Mouse (Mus musculus): ENCODE results near the gene Rundc3a. TPM values are rescaled to one million over a fixed set of nuclear protein-coding genes. Genes with fewer than 3 reads are reported as not detected.
"Not testable (repeated sequence)": the region's sequence is repeated elsewhere in the genome, so short reads cannot be mapped to it uniquely, and the experiment has no call there.

Rundc3a gene
- polyA plus RNA-seq, 1 experiment, result 2.8 TPM

GRCm38 (mm10) chr11:102353021-102353431 lies 40.2 kb upstream of the Rundc3a start:
- Histone ChIP-seq H3K4me3 (replicated peaks; ENCODE audit: extremely low read depth, low read depth, low read length) (no peak overlapping the region), H3K4me1 (ENCODE audit: control insufficient read depth, insufficient read depth, low read length) (no peaks in the 10 kb centered on the region)
- TF ChIP-seq CTCF (IDR thresholded peaks at IDR 0.05; ENCODE audit: insufficient read depth, low read length) (no peak), POLR2A (IDR thresholded peaks at IDR 0.05; ENCODE audit: borderline replicate concordance, extremely low read depth, low read depth, low read length) (no peak)
- WGBS, result 29% methylated on average over 8 of the region's 8 CpGs
- no peak for DNase-seq

- no peak for TF ChIP-seq CTCF (IDR thresholded peaks at IDR 0.05; ENCODE audit: insufficient read depth, low read length)
- no peak for TF ChIP-seq POLR2A (IDR thresholded peaks at IDR 0.05; ENCODE audit: borderline replicate concordance, extremely low read depth, low read depth, low read length)
- Histone ChIP-seq H3K4me1 (ENCODE audit: control insufficient read depth, insufficient read depth, low read length) (no peaks in the 10 kb centered on the region), H3K4me3 (replicated peaks; ENCODE audit: extremely low read depth, low read depth, low read length) (no peak overlapping the region)
- no peak for DNase-seq
- 65% methylated on average over 3 of the region's 3 CpGs for WGBS
Measured at GRCm38 (mm10) chr11:102355501-102355900, 37.7 kb upstream of the Rundc3a start.

GRCm38 (mm10) chr11:102356190-102356589 lies 37.0 kb upstream of the Rundc3a start:
- TF ChIP-seq CTCF (IDR thresholded peaks at IDR 0.05; ENCODE audit: insufficient read depth, low read length) (no peak), POLR2A (IDR thresholded peaks at IDR 0.05; ENCODE audit: borderline replicate concordance, extremely low read depth, low read depth, low read length) (no peak)
- Histone ChIP-seq H3K4me1 (ENCODE audit: control insufficient read depth, insufficient read depth, low read length) (no peaks in the 10 kb centered on the region), H3K4me3 (replicated peaks; ENCODE audit: extremely low read depth, low read depth, low read length) (no peak overlapping the region)
- DNase-seq, result no peak
- WGBS, result 73% methylated on average over 12 of the region's 12 CpGs

GRCm38 (mm10) chr11:102356636-102357350 lies 36.4 kb upstream of the Rundc3a start:
- 58% methylated on average over 31 of the region's 31 CpGs for WGBS
- TF ChIP-seq POLR2A (IDR thresholded peaks at IDR 0.05; ENCODE audit: borderline replicate concordance, extremely low read depth, low read depth, low read length), result no peak
- no peak for TF ChIP-seq CTCF (IDR thresholded peaks at IDR 0.05; ENCODE audit: insufficient read depth, low read length)

GRCm38 (mm10) chr11:102358365-102358764 lies 34.8 kb upstream of the Rundc3a start:
- no peaks in the 10 kb centered on the region for H3K4me1 ChIP-seq (ENCODE audit: control insufficient read depth, insufficient read depth, low read length)
- TF ChIP-seq CTCF (IDR thresholded peaks at IDR 0.05; ENCODE audit: insufficient read depth, low read length) (no peak), POLR2A (IDR thresholded peaks at IDR 0.05; ENCODE audit: borderline replicate concordance, extremely low read depth, low read depth, low read length) (no peak)
- DNase-seq, result no peak
- 66% methylated on average over 10 of the region's 10 CpGs for WGBS
- H3K4me3 ChIP-seq (replicated peaks; ENCODE audit: extremely low read depth, low read depth, low read length), result no peak overlapping the region

More at GRCm38 (mm10) chr11:102356636-102357350, 36.4 kb upstream of the Rundc3a start:
- no peak for DNase-seq
- Histone ChIP-seq H3K4me3 (replicated peaks; ENCODE audit: extremely low read depth, low read depth, low read length) (no peak overlapping the region), H3K4me1 (ENCODE audit: control insufficient read depth, insufficient read depth, low read length) (no peaks in the 10 kb centered on the region)

GRCm38 (mm10) chr11:102361776-102362495 lies 31.3 kb upstream of the Rundc3a start:
- TF ChIP-seq POLR2A (IDR thresholded peaks at IDR 0.05; ENCODE audit: borderline replicate concordance, extremely low read depth, low read depth, low read length) (no peak), CTCF (IDR thresholded peaks at IDR 0.05; ENCODE audit: insufficient read depth, low read length) (no peak)
- 83% methylated on average over 8 of the region's 8 CpGs for WGBS

GRCm38 (mm10) chr11:102363623-102364022 lies 29.6 kb upstream of the Rundc3a start:
- no peak overlapping the region for H3K4me3 ChIP-seq (replicated peaks; ENCODE audit: extremely low read depth, low read depth, low read length)
- no peak for TF ChIP-seq CTCF (IDR thresholded peaks at IDR 0.05; ENCODE audit: insufficient read depth, low read length)
- no peak for TF ChIP-seq POLR2A (IDR thresholded peaks at IDR 0.05; ENCODE audit: borderline replicate concordance, extremely low read depth, low read depth, low read length)
- 38% methylated on average over 2 of the region's 2 CpGs for WGBS
- DNase-seq, result no peak
- no peaks in the 10 kb centered on the region for H3K4me1 ChIP-seq (ENCODE audit: control insufficient read depth, insufficient read depth, low read length)

More at GRCm38 (mm10) chr11:102361776-102362495, 31.3 kb upstream of the Rundc3a start:
- Histone ChIP-seq H3K4me3 (replicated peaks; ENCODE audit: extremely low read depth, low read depth, low read length) (no peak overlapping the region), H3K4me1 (ENCODE audit: control insufficient read depth, insufficient read depth, low read length) (no peaks in the 10 kb centered on the region)
- no peak for DNase-seq

GRCm38 (mm10) chr11:102364570-102365371 lies 28.4 kb upstream of the Rundc3a start:
- H3K4me3 ChIP-seq (replicated peaks; ENCODE audit: extremely low read depth, low read depth, low read length), result no peak overlapping the region

GRCm38 (mm10) chr11:102365699-102366098 lies 27.5 kb upstream of the Rundc3a start:
- Histone ChIP-seq H3K4me1 (ENCODE audit: control insufficient read depth, insufficient read depth, low read length) (no peaks in the 10 kb centered on the region), H3K4me3 (replicated peaks; ENCODE audit: extremely low read depth, low read depth, low read length) (no peak overlapping the region)
- WGBS, result 50% methylated on average over 4 of the region's 4 CpGs
- DNase-seq, result no peak
- TF ChIP-seq POLR2A (IDR thresholded peaks at IDR 0.05; ENCODE audit: borderline replicate concordance, extremely low read depth, low read depth, low read length), result no peak
- TF ChIP-seq CTCF (IDR thresholded peaks at IDR 0.05; ENCODE audit: insufficient read depth, low read length), result no peak

More at GRCm38 (mm10) chr11:102364570-102365371, 28.4 kb upstream of the Rundc3a start:
- 64% methylated on average over 14 of the region's 14 CpGs for WGBS
- H3K4me1 ChIP-seq (ENCODE audit: control insufficient read depth, insufficient read depth, low read length), result no peaks in the 10 kb centered on the region
- no peak for DNase-seq
- TF ChIP-seq POLR2A (IDR thresholded peaks at IDR 0.05; ENCODE audit: borderline replicate concordance, extremely low read depth, low read depth, low read length) (no peak), CTCF (IDR thresholded peaks at IDR 0.05; ENCODE audit: insufficient read depth, low read length) (no peak)

GRCm38 (mm10) chr11:102366103-102366502 lies 27.1 kb upstream of the Rundc3a start, which contains the start of gene Slc4a1:
Gene Slc4a1, minus strand, starts transcription at chr11:102366203.
- DNase-seq; H3K4me3 ChIP-seq (replicated peaks; ENCODE audit: extremely low read depth, low read depth, low read length); H3K4me1 ChIP-seq (ENCODE audit: control insufficient read depth, insufficient read depth, low read length): not testable (repeated sequence)
- WGBS, result 80% methylated on average over 8 of the region's 8 CpGs

Measured in lung, adult 2 months (tissue).